Mouse (Mus musculus): ENCODE results near the gene Slc35c1.

Gene Slc35c1

DNA sequence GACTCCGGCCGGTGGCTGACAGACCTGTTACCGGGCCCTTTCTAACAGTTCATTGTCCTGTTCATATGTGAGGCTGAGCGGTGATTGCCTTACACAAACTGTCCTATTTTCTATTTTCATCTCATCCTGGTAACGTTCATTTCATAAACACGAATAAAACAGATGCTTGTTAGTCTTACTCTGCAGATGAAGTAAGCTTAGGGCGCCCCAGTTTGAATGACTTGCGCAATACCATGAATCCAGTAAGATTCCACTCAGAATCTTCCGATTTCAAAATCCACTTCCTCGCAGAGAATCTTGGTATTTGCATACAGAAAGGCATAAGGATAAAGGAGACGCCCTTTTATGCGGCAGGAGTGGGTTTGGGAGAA, 26.0 kb downstream of the Slc35c1 start:
- DNase-seq (ENCODE audit: low spot score): no peak

DNA sequence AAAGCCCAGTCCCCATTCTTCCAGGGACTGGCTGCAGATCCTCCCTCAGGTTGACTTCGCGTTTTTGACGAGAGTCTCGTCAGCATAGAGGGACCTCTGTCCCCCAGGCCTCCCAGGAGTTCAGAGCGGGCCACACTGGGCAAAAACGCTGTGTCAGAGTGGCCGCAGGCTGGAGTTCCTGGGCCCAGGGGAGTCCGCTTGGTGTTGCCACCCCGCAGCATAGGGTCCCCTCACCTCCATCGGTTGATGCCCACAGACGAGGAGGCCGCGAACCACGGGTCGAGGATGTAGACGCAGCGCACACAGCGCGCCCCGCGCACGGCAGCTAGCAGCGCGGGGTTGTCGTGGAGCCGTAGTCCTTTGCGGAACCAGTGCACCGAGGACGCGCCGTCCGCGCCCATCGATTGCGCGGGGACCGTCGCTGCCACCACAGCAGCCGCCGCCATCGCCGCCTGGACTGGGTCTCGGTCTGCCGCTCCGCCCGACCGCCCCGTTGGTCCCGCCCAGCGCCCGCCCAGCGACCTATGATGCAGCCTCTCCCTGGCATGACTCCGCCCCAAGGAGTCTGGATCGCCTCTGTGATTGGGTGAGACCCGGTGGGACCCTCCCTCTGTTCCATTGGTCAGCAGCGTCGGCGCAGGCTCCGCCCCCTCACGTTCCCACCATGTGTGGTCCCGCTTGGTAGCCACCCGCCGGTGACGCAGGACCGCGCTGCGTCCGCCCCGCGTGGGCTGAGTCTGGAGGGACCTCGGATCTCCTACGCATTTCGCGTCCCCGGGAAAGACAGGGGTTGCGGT, 26.6 kb downstream of the Slc35c1 start, which contains the start of gene Cry2:
Gene Cry2, minus strand, starts transcription at position 466 of the 797 bp plus-strand sequence.
- peak; percentile 99 for DNase-seq (ENCODE audit: low spot score)

DNA sequence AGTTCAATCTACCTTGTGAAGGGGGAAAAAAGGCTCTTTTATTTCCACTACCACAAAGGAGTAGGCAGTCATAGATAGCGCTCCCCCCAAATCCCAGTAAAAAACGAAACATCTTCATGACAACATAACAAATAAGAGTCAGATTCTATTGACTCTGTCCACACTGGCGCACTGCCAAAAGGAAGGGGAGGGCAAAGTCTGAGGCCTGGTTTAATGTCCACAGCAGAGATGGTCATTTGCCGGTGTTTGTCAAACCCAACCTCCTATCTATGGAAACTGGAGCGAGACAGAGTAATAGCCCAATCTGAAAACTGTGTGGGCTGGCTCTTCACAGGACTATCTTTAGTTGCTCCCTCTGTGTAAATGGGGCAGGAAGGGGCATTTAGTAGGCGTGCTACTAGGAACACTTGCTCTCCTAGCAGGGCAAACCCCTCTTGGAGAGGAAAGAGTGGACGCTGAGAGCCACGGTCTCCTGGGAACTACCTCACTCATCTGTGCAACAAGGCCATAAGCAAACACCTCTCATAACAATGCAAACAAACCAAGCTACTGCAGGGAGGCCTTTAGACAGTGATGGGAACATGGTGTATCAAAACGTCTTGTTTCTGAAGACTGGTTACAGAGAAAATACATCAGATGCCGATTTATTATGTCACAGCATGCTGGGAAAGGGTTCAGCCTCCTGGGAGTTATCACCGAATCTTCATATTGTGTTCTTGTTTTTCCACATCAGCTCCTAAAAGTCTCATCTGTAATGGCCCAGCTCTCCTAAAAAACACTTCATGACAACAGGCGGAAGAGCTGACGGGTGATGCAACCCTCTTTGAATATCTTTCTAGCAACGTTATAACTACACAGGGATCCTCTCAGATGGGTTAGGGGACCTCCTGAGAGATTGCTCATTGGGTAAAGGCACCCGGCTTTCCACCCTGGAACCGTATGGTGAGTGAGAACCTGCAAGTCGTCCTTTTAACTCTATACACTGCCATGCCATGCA, 27.7 kb downstream of the Slc35c1 start:
- DNase-seq (ENCODE audit: low spot score): no peak

DNA sequence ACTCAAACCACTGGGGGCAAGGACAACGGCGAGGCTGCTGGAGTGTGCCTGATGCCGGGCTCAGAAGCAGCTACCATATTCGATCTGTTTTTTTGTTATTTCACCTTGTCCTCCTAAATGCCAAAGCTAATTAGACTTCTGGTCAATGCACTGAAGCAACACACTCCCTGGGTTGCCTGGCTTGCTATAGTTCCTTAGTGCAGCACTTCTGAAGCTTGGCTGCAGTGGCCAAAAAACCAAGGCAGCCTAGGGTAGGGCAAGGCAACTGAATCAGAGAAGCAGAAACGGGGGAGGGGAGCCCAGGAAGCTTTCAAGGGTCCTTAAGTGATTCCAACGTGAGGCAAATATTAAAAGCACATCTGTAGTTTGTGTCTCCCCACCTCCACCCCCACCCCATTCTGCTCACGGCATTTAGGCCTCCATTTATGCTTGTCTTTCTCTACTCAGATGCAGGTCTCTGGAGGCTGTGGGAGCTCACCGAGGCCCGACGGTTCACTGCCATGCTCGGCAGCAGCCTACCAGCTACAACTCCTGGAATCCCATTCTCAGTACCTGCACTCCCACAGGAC, 28.6 kb downstream of the Slc35c1 start:
- no peak for DNase-seq (ENCODE audit: low spot score)

DNA sequence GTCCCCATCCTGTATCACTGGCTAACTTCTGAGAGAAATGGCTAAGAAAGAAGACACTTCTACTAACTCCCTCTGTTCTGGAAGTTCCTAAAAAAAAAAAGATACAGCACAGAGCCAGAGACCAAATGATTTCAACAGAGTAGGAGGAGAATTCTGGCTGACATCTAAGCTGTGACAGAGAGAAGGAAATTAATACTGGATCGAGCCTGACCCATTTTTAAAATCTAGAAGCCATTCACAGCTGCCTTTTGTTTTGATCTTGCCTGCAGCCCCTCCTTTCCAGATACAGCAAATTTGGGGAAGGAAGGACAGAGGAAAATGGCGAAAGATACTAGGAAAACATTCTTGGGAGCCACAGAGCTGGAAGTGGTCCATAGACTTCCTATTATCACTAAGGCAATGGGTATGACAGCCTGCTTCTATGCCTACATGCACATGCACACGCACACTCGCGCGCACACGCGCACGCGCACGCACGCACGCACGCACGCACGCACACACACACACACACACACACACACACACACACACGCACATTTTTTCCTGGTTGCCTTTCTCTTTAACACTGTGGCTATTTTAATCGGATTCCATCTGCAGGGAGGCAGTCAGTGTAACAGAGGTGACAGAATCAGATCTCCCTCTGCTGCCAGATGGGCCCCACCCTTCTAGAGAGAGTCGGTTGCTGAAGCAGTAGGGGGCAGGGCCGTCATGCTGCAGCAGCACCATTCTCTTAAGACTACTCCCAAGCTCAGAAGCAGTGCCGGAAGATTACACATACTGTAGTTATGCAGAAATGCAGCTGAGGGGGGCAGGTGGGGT, 29.4 kb downstream of the Slc35c1 start:
- DNase-seq (ENCODE audit: low spot score): peak; percentile 61

DNA sequence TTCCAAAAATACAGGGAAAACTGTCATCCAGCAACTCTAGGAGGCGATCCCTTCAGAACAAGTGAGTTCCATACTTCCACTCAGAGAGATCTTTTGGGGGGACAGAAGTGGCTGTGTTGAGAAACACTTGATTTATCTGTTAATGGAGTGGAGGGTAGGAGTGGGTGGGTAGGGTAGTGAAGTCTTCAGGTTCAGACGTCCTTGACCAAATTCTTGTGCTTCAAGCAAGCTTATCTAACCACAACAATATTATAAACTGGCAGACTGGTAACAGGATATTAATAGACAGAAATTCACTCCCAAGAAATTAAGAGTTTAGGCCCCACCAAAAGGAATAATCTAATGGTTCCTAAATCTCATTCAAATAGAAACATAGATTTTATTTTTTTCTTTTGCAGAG, 30.2 kb downstream of the Slc35c1 start:
- no peak for DNase-seq (ENCODE audit: low spot score)

DNA sequence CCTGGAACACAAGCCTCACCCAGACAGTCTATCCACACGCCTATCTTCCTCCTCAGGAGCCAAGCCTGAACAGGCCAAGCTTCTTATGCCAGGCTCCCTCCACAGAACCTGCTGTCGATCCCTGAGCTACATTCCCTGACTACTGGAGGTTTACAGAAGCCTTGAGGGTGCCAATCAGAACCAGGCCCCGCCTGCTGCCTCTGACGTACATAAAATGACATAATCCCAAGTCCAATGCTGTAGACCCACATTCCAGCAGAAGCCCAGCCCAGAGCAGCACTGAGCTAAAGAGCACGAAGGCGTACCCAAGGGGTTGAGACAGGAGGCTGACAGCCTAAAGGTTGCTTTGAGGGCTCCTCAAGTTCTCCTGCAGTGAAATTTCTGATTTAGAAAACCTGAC, 32.5 kb downstream of the Slc35c1 start:
- peak; percentile 83 for DNase-seq (ENCODE audit: low spot score)

DNA sequence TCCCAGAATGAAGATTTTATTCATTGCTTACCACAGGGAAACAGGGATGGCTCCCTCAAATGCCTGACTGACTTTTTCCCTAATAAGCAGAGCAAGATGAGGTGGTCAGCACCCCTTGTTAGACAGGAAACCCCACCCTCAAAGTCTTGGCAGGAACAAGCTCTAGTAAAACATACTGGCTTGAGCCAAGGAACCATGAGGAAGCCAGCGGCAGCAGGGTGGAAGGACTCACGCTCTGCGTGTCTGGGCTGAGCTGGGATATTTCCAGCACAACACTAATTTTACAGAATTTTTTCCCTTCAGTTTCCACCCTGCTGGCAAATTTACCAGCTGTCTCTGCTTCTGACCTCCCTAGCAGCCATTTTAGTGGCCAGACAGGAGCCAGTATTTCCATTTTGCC, 33.9 kb downstream of the Slc35c1 start:
- no peak for DNase-seq (ENCODE audit: low spot score)

DNA sequence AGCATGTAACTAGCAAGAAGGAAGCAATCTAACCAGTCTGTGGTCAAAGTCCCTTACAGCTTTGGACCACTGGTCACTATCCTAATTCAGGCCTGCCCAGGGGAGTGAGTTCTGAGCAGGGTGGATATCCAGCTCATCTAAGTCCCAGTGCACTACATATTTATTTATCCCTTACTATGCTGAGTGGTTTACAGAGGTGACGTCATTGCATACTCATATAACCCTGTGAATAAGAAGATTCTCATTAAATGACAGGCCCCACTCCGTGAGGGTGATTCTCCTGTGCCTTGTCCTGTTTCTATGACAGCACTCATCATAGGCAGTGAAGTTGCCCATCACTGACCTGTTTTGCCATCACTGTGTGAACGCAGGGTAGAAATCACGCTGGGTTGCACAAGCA, 35.0 kb downstream of the Slc35c1 start:
- no peak for DNase-seq (ENCODE audit: low spot score)

DNA sequence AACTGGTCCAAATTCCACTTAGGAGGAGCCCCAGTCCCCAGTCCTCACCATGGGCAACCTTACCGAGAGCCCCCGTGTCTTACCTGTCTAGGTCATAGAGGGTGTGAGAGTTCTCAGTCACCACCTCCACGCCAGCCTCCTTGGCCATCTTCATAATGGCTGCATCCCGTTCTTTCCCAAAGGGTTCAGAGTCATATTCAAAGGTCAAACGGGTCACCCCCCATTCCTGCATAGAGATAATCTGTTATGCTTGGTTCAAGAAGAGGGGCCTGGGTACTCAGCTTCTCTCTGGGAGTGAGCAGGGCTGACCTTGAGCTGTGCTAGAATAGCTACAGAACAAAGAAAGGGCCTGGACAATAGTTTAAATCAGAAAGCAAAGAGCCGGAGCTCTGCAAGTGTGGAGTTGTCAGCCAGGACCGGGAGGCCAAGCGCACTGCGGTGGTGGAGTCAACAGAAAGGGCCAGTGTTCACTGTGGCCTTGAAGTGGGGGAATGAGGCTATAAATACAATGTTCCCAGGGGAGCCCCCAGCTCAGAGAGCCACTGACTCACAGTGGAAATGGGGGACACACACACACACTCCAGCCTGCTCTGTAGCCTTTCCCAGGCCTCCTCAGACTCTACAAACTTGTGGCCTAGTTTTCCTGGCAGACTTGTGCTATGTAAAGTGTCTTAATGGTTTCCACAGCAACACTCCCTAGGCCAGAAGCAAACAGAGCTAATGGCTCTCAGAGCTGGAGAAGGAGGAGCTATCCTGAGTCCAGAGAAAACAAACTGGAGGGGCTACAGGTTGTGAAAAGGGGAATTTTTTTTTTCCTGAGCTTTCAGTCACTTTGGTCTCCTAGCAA, 35.7 kb downstream of the Slc35c1 start:
- no peak for DNase-seq (ENCODE audit: low spot score)

DNA sequence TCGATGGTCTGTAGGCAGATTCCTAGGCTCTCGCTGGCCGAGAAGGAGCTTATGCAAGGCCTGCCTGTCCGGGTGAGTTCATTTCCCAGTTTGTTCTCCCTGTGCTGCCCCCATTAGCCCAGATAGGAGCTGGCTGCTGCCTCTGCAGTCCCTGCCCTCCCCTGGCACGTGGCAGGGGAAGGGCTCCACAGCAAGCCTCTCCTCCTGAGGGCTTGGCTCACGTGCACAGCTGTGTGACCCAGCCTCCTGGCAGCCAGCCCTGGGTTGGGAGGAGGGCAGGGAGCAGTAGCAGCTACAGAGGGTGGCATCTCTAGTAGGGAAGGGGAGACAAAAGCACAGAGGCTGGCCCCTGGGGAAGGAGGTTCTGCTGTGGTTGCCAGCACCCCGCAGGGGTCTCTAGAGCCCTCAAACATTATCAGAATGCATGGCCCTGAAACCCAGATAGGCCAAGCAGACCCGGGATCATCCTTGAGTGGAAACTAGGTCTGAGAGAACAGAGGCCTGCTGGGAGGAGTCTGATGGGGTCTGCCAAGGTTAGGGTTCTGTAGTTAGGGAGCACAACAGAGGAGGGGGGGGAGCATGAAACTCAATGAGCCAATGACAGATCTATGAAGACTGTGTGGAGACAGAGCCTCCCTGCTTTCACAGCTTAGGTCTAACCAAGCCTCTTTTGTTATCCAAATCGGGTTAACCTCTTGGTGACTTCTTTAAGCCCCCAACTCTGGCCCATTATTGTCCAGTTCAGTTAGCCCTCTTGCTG, 36.5 kb downstream of the Slc35c1 start:
- DNase-seq (ENCODE audit: low spot score): peak; percentile 89

DNA sequence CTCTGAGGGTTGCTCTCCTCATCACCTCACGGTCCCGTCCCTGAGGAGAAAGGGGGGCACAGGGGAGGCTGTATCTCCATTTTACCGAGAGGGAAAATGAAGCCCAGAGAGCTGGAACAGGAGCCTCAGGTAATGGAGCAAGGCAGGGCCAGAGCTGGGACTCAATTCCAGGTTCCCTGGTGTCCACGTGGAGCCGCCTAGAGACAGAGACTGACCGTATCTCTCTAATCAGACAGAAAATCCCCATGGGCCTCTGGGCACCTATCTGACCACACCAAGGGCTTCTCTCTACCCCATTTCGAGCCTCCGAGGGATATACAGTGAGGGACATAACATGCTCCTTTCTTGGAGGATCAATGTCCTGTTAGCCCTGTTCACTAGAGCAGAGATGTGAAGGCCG, 37.2 kb downstream of the Slc35c1 start:
- DNase-seq (ENCODE audit: low spot score): no peak

DNA sequence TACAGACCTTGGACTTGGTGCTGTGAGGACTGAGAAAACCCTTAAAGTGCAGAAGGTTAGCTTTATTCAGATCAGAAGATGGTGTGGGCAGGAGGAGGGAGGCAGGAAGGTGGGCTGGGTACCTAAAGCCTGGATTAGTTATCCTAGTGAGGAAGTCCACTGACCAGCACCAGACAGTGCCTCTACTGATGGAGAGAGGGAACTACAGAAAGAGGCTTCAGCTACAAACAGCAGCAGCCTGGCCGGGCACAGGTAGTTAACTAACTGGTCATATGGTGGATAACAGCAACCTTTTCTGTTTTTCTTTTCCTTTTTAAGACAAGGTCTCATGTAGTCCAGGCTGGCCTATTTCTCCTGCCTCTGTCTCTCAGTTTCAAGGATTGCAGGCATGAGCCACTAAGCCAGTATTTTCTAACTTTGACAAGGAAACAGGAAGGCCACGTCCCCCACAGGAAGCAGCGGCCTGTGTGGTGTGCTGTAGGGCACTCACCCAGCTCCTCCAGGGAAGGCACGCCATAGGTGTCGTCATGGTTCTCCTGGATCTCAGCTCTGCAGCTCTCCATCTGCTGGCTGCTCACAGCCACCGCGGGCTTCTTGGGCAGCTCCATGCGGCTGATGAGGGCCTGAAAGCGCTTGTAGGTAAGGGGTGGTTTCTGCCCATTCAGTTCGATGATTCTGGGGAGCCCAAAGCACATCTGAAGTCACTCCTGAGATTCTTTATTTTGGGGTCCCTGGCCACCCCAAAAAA, 37.8 kb downstream of the Slc35c1 start:
- no peak for DNase-seq (ENCODE audit: low spot score)

DNA sequence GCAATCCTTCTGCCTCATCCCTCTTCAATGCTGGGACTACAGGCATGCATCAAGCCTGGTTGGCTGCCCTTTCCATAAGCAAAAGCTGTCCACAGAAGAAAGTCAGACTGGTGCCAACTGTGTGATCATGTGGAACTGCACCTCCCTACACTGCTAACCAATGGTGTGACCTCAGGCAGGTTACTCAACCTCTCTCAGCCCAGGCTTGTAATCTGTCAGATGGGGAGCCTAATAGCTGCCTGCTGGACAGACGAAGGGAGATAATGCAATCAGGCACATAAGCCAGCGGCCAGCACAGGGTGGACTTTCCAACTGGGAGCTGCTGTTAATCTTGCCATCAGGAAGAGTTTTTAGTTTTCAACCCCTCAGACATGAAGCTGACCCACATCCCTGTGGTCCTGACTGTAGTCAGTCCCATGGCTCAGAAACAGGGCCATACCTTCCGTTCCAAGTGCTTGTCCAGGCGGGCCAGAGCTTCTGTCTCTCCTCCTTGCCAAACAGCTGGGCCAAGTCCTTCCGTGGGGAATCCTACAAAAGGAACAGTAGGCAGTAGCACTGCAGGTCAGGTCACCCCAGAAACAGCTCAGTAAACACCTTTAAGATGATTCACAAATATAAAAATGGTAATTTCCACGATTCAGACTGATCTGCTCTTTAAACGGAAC, 38.5 kb downstream of the Slc35c1 start:
- no peak for DNase-seq (ENCODE audit: low spot score)

DNA sequence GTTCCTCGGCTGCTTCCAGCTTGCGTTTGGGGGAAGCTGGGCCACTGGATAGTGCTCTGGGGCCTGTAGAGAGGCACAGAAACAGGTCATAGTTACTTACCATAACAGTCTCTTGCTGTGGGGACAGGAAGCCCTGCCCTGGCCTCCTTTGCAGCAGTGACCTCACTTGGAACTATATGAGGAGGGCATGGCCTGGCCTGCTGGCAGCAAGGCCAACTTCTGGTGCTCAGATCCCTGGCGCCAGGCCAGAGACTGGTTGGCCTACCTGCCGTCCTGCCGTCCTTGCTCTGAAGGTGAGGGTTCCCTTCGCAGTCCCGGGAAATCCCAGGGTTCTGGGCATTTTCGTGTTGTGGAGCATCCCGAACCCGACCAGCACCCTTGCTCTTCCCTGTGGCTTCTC, 48.6 kb downstream of the Slc35c1 start:
- DNase-seq (ENCODE audit: low spot score): no peak

DNA sequence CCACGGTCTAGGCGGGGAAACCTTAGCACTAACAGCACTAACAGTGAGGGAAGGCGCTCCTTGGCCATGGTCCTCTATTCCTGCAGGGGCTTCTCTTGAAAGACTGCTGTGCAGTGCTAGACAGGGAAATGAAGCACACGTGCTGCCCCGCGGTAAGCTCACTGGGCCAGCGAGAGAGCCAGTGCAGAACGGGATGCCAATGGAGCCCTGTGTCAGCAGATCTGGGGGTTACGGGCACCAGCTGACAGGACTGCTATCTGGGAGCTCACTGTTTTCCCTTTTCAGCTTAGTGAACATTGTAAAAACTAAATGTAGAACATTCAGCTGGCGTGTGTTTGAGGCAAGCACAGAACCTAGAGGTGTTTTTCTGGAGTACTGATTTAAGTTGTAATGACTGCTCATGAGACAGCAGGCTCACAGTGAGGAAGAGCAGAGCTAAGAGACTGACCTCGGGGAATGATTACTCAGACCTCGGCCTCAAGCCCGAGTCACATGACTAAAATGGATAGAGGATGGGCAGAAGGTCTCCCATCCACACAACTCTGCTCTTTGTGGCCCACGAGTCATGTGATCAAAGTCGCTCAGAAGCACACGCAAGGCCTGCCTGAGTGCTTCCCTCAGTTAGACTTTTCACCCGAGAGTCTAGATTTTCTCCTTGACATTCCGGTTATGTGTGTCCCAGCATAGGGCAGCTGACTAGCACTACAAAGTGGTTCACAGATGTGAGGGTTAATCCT, 51.9 kb downstream of the Slc35c1 start:
- no peak for DNase-seq (ENCODE audit: low spot score)

DNA sequence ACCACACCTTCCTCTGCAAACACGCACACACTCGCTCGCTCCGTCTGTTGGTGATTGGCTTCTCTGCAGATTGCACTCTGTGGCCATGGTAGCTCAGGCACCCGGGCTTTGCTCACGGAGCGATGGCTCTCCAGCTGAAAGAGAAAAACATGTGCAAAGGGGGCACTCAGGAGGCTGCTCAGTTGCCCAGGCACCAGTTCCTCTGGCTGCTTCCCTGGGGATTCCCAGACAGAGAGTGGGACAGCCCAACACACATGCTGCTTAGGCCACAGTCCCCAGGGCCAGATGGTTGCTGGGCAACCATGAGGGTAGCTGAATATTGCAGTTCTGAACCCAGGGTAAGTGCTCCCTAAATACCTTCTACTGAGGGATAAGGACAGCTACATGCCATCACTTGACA, 54.7 kb downstream of the Slc35c1 start:
- no peak for DNase-seq (ENCODE audit: low spot score)

DNA sequence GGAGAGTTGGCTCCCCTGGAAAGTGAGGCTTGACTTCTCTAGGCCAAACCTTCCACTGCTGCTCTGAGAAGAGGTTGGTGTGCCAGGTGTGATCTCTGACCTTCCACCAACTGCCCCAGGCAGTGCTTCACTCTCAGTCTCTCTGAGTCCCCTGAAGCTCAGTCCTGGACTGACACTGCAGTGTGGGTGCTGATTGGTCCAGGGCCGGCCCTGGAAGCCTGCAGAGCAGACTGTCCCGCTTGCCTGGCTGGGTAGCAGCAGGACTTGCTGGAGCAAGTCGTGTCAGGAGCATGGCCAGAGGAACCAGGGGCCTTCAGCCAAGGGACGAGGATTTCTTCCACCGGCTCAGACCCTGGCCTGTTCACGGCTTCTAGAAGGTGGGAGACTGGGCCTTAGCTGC, 55.6 kb downstream of the Slc35c1 start:
- DNase-seq (ENCODE audit: low spot score): no peak
